20 mouse cellular contexts compared by ENCODE assay signal in genomic region chr7:138431456-138431855, GRCm38 (mm10). TPM values are rescaled to one million over a fixed set of nuclear protein-coding genes. Genes with fewer than 3 reads are reported as not detected.
DNase-seq lines count a peak whose midpoint lies in the region; ATAC-seq and TF ChIP-seq lines count a peak whose summit lies in the region.
"Had no signal": no experiment of that assay in that cellular context is flagged by ENCODE, and none has a peak within 500 bp of the region (broad histone marks: within the 10 kb centered on the region; RNA-seq: fewer than 3 reads in every experiment).

No protein-coding gene starts in this region.

- no peaks in the 10 kb centered on the region for H3K27me3 ChIP-seq in hindbrain, embryonic 11.5 days (ENCODE audit: control insufficient read depth, insufficient read depth, low read length)
- no peaks in the 10 kb centered on the region for H3K27me3 ChIP-seq in hindbrain, embryonic 16.5 days (replicated peaks; ENCODE audit: control insufficient read depth, insufficient read depth, low read length)
- H3K27me3 ChIP-seq in midbrain, postnatal 0 days (ENCODE audit: insufficient read depth, low read length) = no peaks in the 10 kb centered on the region
- H3K27me3 ChIP-seq in midbrain, embryonic 14.5 days (ENCODE audit: control insufficient read depth, insufficient read depth, low read length) = no peaks in the 10 kb centered on the region
- H3K27me3 ChIP-seq in kidney, adult 2 months (replicated peaks; ENCODE audit: control insufficient read depth, insufficient read depth, low read length) = no peaks in the 10 kb centered on the region
- H3K27me3 ChIP-seq: intestine, embryonic 15.5 days had no signal

- no peak overlapping the region for H3K27ac ChIP-seq in hindbrain, embryonic 11.5 days (ENCODE audit: low read depth, low read length)
- H3K27ac ChIP-seq in hindbrain, embryonic 16.5 days (ENCODE audit: low read depth, low read length) = no peak overlapping the region
- H3K27ac ChIP-seq in midbrain, postnatal 0 days (ENCODE audit: low read depth, low read length) = no peak overlapping the region
- H3K27ac ChIP-seq in midbrain, embryonic 14.5 days (replicated peaks; ENCODE audit: low read depth, low read length) = no peak overlapping the region
- H3K27ac ChIP-seq in kidney, adult 2 months (ENCODE audit: insufficient read depth, low read depth, low read length) = no peak overlapping the region
- H3K27ac ChIP-seq: embryonic facial prominence, embryonic 10.5 days; forebrain, embryonic 13.5 days; heart, embryonic 10.5 days; intestine, embryonic 15.5 days had no signal

- H3K36me3 ChIP-seq in hindbrain, embryonic 11.5 days (ENCODE audit: control insufficient read depth, insufficient read depth, low read length) = no peaks in the 10 kb centered on the region
- H3K36me3 ChIP-seq in hindbrain, embryonic 16.5 days (ENCODE audit: control insufficient read depth, insufficient read depth, low read length) = no peaks in the 10 kb centered on the region
- H3K36me3 ChIP-seq in midbrain, postnatal 0 days (ENCODE audit: insufficient read depth, low read length) = no peaks in the 10 kb centered on the region
- H3K36me3 ChIP-seq in midbrain, embryonic 14.5 days (ENCODE audit: control insufficient read depth, insufficient read depth, low read length) = no peaks in the 10 kb centered on the region
- no peaks in the 10 kb centered on the region for H3K36me3 ChIP-seq in kidney, adult 2 months (ENCODE audit: control insufficient read depth, insufficient read depth, low read length)
- H3K36me3 ChIP-seq: embryonic facial prominence, embryonic 10.5 days; heart, embryonic 10.5 days; intestine, embryonic 15.5 days had no signal

- H3K4me3 ChIP-seq in hindbrain, embryonic 11.5 days (ENCODE audit: low read depth, low read length) = no peak overlapping the region
- H3K4me3 ChIP-seq in hindbrain, embryonic 16.5 days (ENCODE audit: low read length) = no peak overlapping the region
- no peak overlapping the region for H3K4me3 ChIP-seq in midbrain, postnatal 0 days (ENCODE audit: low read depth, low read length)
- H3K4me3 ChIP-seq in midbrain, embryonic 14.5 days (replicated peaks; ENCODE audit: low read depth, low read length) = no peak overlapping the region
- no peak overlapping the region for H3K4me3 ChIP-seq in kidney, adult 2 months (ENCODE audit: insufficient read depth, low read depth, low read length)
- H3K4me3 ChIP-seq: embryonic facial prominence, embryonic 10.5 days; forebrain, embryonic 13.5 days; heart, embryonic 10.5 days; intestine, embryonic 15.5 days had no signal

- no peak for ATAC-seq in hindbrain, embryonic 11.5 days (ENCODE audit: low FRiP score)
- no peak for ATAC-seq in hindbrain, embryonic 16.5 days
- no peak for ATAC-seq in midbrain, postnatal 0 days (ENCODE audit: low FRiP score)
- no peak for ATAC-seq in midbrain, embryonic 14.5 days (ENCODE audit: low FRiP score, low TSS enrichment)
- ATAC-seq: forebrain, embryonic 13.5 days; intestine, embryonic 15.5 days had no signal

- TF ChIP-seq CTCF in midbrain, postnatal 0 days (IDR thresholded peaks at IDR 0.05) = no peak
- TF ChIP-seq CTCF in kidney, adult 2 months (conservative IDR thresholded peaks at IDR 0.05; ENCODE audit: insufficient read depth, insufficient read length, low read depth, low read length) = no peak

- no peak overlapping the region for H3K4me2 ChIP-seq in hindbrain, embryonic 11.5 days (replicated peaks; ENCODE audit: low read depth, low read length)
- no peak overlapping the region for H3K4me2 ChIP-seq in hindbrain, embryonic 16.5 days (ENCODE audit: low read length)
- H3K4me2 ChIP-seq in midbrain, postnatal 0 days (ENCODE audit: low read depth, low read length, poor library complexity, severe bottlenecking) = no peak overlapping the region
- H3K4me2 ChIP-seq in midbrain, embryonic 14.5 days (ENCODE audit: low read length) = no peak overlapping the region
- H3K4me2 ChIP-seq: forebrain, embryonic 13.5 days; intestine, embryonic 15.5 days had no signal

- DNase-seq in embryo, embryonic 10 days (ENCODE audit: low spot score) = peak; percentile 7
- DNase-seq in embryo, embryonic 11 days = no peak
- DNase-seq in hindbrain, embryonic 11.5 days (ENCODE audit: low spot score) = peak; percentile 16
- peak; percentile 12 for DNase-seq in midbrain, postnatal 0 days (ENCODE audit: low spot score)
- no peak for DNase-seq in midbrain, embryonic 14.5 days
- DNase-seq in kidney, adult 2 months = no peak
- DNase-seq: adrenal gland, adult 2 months; adrenal gland, postnatal 25 days; cerebellum, adult 11 months; cerebellum, adult 8-10 months; gastrocnemius, postnatal 10 days; heart, adult 18-20 months; heart, postnatal 10 days; heart, postnatal 4 days; kidney, adult 18-20 months had no signal

- no peak overlapping the region for H3K9ac ChIP-seq in hindbrain, embryonic 11.5 days (ENCODE audit: low read depth, low read length)
- H3K9ac ChIP-seq in hindbrain, embryonic 16.5 days (ENCODE audit: low read depth, low read length) = no peak overlapping the region
- no peak overlapping the region for H3K9ac ChIP-seq in midbrain, postnatal 0 days (replicated peaks; ENCODE audit: low read length, poor library complexity, severe bottlenecking)
- no peak overlapping the region for H3K9ac ChIP-seq in midbrain, embryonic 14.5 days (replicated peaks; ENCODE audit: low read length)
- H3K9ac ChIP-seq: forebrain, embryonic 13.5 days; intestine, embryonic 15.5 days had no signal

- TF ChIP-seq POLR2A in kidney, adult 2 months (IDR thresholded peaks at IDR 0.05; ENCODE audit: low read depth, low read length) = no peak

- no peaks in the 10 kb centered on the region for H3K4me1 ChIP-seq in hindbrain, embryonic 11.5 days (replicated peaks; ENCODE audit: control insufficient read depth, insufficient read depth, low read length)
- H3K4me1 ChIP-seq in hindbrain, embryonic 16.5 days (ENCODE audit: control insufficient read depth, insufficient read depth, low read depth, low read length) = no peaks in the 10 kb centered on the region
- H3K4me1 ChIP-seq in midbrain, postnatal 0 days (ENCODE audit: insufficient read depth, low read length) = no peaks in the 10 kb centered on the region
- H3K4me1 ChIP-seq in midbrain, embryonic 14.5 days (ENCODE audit: control insufficient read depth, insufficient read depth, low read length) = no peaks in the 10 kb centered on the region
- 0 out of 2 replicates have a peak, but pooled peaks cover 2% of the 10 kb centered on the region for H3K4me1 ChIP-seq in kidney, adult 2 months (ENCODE audit: control insufficient read depth, insufficient read depth, low read length)
- H3K4me1 ChIP-seq: heart, embryonic 10.5 days; intestine, embryonic 15.5 days had no signal

- H3K9me3 ChIP-seq in hindbrain, embryonic 11.5 days (ENCODE audit: control insufficient read depth, low read length) = no peaks in the 10 kb centered on the region
- no peaks in the 10 kb centered on the region for H3K9me3 ChIP-seq in hindbrain, embryonic 16.5 days (ENCODE audit: control insufficient read depth, low read length)
- no peaks in the 10 kb centered on the region for H3K9me3 ChIP-seq in midbrain, postnatal 0 days (ENCODE audit: low read length)
- H3K9me3 ChIP-seq in midbrain, embryonic 14.5 days (ENCODE audit: control insufficient read depth, low read length) = no peaks in the 10 kb centered on the region
- H3K9me3 ChIP-seq: embryonic facial prominence, embryonic 10.5 days; forebrain, embryonic 13.5 days; heart, embryonic 10.5 days; intestine, embryonic 15.5 days had no signal

RNA-seq across cellular contexts. Expression of gene Tcerg1l, which starts 33.9 kb away (rescaled TPM):
- 4.3 and 4.5 TPM in 2 replicates for polyA plus RNA-seq in hindbrain, embryonic 11.5 days (2014; fragmentation: Nextera tagmentation; extraction: Ambion mirVana)
- 20.3 and 32.3 TPM in 2 replicates for polyA plus RNA-seq in hindbrain, embryonic 16.5 days (2015; fragmentation: Nextera tagmentation; extraction: Ambion mirVana)
- 31.2 and 38.2 TPM in 2 replicates for total RNA-seq in midbrain, postnatal 0 days (2014; rRNA removed)
- 35.8 and 36.0 TPM in 2 replicates for polyA plus RNA-seq in midbrain, postnatal 0 days (2015; fragmentation: Nextera tagmentation; extraction: Ambion mirVana)
- 18.7 and 24.2 TPM in 2 replicates for polyA plus RNA-seq in midbrain, embryonic 14.5 days (2014; fragmentation: Nextera tagmentation; extraction: Ambion mirVana)
- polyA plus RNA-seq in kidney, adult 2 months (2012; rRNA removed) = 0.03 and 0.16 TPM in 2 replicates
- total RNA-seq: heart, adult 18-20 months; heart, postnatal 10 days; heart, postnatal 4 days had no signal

Comparison
In these comparisons a context has a peak if more than half of its experiments do, and no peak if none do; other contexts are left out.
1. DNase-seq: peak in embryo, embryonic 10 days (single experiment), hindbrain, embryonic 11.5 days (single experiment) and midbrain, postnatal 0 days (single experiment); none in embryo, embryonic 11 days (single experiment), midbrain, embryonic 14.5 days (single experiment) and kidney, adult 2 months (single experiment).